Mouse (Mus musculus) Patski (cell line): ENCODE measurements around the gene Efemp2. TPM values are rescaled to one million over a fixed set of nuclear protein-coding genes. Genes with fewer than 3 reads are reported as not detected.

Source experiments
- ATAC-seq: fragments of 100-300 bp; one replicate; pipeline ENCODE4 v1.8.0; 2021
- CTCF ChIA-PET: fragments of 350-600 bp; sonication (Branson Sonifier 250); formaldehyde crosslinking; loops from one replicate; lab custom pipeline; 2022; ENCODE audit warnings: inconsistent platforms; lab: Charles Lee
- POLR2A ChIA-PET: fragments of 350-600 bp; sonication (Branson Sonifier 250); formaldehyde crosslinking; loops from one replicate; lab custom pipeline; 2022; ENCODE audit warnings: antibody characterized with exemption, inconsistent platforms; lab: Charles Lee
- DNase-seq: peaks from one replicate; pipeline ENCODE4 v3.0.0-alpha.2; 2011; ENCODE audit warnings: low read depth, low spot score
- H3K27me3 ChIP-seq: fragments of 371-371 bp; one replicate; pipeline ENCODE4 v1.5.1; 2021
- CTCF ChIP-seq: fragments of 100-300 bp; IDR thresholded peaks from one replicate; pipeline ENCODE4 v1.5.1; 2021
- in situ Hi-C: fragments of 300-500 bp; cut with MboI; formaldehyde crosslinking; loops from 3 replicates; pipeline ENCODE4 v1.11.1; 2018; ENCODE audit warnings: low pct_unique_long_range_greater_than_20kb, mixed read lengths
- polyA plus RNA-seq: library from polyadenylated mRNA; unstranded; gene quantifications from one replicate; pipeline ENCODE4 v1.2.3, GENCODE M21; 2021

Gene Efemp2
- polyA plus RNA-seq, 1 experiment from 2014 or later, result 451 TPM

DNA sequence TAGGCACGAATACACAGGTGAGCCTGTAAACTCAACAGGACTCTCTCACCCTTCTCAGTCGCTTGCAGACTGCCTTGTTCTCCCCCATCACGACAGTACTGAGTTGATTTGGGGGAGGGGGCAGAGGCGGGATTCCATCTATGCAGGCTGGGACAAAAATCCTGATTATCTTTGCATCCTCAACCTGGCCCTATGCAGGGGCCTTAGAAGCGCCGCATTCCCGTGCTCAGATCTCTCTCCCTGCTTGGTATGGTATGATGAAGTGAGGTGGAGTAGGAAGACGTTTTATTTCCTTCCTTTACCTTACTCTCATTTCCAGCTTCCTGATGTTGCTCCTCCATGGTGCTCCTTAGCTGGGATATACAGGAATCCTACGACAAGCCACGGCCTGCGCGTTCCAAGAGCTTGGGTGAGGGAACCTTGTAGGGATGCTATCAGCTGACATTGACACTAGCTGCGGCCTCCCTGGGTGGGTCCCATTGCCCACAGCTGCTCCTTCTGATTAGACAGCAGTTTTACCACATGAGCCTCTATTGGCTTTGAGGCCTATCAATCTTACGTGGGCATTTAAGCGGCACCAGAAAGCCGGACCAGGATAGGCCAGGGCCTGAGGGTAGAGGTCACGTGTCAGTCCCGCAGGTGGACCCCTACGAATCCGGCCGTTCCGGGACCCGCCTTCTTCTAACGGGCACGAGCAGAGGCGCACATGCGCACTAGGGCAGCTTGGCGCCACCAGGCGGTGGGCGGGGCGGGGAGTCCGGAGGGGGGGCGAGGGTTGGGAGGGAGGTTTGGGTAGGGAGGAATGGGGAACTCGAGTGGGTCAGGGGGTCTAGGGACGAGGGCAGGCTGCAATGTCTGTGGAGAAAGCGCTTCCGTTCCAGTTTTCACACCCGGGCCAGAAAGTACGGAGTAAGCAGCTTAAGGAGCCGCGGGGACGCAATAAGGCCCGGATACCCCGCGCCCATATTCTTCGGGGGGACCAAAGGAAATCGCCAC, 36.6 kb downstream of the Efemp2 start, which contains the start of gene Snx32:
Snx32 (minus strand) TSS at position 508 of the 996 bp plus-strand sequence.
- ChIA-PET CTCF (interaction anchor here (1.0 to 3.0 kb wide), 4 partner anchors 12 to 57 kb away, joined by 3 to 13 read pairs (median 6); partner anchors contain the start of genes Ap5b1 and Mus81), POLR2A (interaction anchor here (0.6 to 2.2 kb wide), 6 partner anchors 12 to 61 kb away, joined by 3 to 7 read pairs (median 3); no protein-coding TSS in a partner anchor)
- no peaks in the 10 kb centered on the region for H3K27me3 ChIP-seq
- ATAC-seq, result peak; percentile 100
- in situ Hi-C loops, result no loop called here
- peak; percentile 94 for DNase-seq
- peak; percentile 24 for TF ChIP-seq CTCF

DNA sequence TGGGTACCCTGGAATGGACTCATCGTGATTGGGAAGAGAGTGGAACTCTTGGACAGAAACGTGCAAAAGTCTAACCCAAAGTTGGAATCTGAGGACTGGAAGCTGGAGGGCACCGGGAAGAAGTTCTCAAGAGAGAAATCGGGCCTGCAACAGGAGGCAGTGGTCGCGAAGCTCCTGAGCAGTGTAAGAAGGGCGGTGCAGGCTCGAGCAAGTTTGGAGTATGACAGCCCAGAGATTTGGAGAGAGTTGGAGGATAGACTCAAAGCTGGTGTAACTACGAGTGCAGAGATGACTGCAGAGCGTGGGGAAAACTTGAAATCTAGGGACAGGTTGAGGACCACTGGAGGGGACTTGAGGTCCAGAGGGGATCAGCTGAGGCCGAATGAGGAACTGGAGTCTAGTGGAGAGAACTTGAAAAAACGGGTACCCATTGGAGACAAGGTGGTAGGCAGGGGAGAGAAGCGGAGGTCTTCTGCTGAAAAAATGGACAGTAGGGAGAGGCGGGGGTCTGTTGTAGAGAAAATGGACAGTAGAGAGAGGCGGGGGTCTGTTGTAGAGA, 37.4 kb downstream of the Efemp2 start:
- POLR2A ChIA-PET, result interaction anchor here (0.7 to 2.2 kb wide), 5 partner anchors 10 to 26 kb away, joined by 3 to 7 read pairs (median 3); no protein-coding TSS in a partner anchor
- DNase-seq (no peak), ATAC-seq (no peak)

DNA sequence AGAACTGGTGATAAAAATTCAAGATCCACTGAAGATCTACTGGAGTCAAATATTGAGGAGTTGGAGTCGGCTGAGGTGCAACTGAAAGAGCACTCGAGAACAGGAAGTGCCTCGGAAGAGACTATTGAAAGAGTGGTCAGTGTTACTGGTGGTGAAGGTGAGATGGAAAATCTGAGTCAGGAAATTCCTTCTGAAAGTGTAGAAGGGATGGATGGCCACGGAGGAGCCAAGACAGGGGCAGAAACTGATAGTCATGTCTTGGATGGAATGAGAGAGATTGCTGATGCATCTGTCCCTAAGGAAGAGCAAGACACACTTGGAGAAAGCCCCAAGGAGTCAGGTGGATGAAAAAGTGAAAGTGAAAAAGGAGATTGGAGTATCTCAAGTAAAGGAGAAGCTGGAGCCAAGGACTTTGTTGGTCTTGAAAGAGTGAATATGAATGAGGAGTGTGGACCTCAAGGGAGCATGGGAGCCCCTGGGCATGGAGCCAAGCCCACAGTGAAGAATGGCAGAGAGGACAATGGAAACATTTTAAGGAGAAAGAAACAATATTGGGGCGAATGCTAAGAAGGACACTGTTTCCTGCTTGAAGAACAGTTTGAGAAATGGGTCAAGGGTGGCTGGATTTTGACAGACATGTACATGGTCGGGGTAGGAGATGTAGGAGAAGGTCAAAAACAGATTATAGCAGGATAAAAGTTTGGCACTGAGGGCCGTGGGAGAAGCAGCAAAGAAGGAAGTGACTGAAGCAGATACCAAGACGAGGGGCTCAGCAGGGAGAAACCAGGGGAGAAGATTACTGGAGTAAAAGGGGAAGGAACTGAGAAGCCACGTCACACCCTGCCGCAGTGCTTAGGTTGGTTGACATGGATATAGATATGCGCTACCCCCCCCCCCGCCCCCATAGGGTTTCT, 38.6 kb downstream of the Efemp2 start:
- ChIA-PET POLR2A (interaction anchor here (0.5 to 0.9 kb wide), 2 partner anchors 9 to 42 kb away, joined by 3 to 4 read pairs; no protein-coding TSS in a partner anchor), CTCF (interaction anchor here (1.0 kb wide), 1 partner anchor 18 kb away, joined by 4 read pairs; no protein-coding TSS in a partner anchor)
- in situ Hi-C loops, result no loop called here
- ATAC-seq, result no peak
- TF ChIP-seq CTCF, result no peak
- DNase-seq, result no peak
- no peaks in the 10 kb centered on the region for H3K27me3 ChIP-seq

More for the DNA sequence above, 37.4 kb downstream of the Efemp2 start:
- in situ Hi-C loops, result no loop called here
- CTCF ChIA-PET, result interaction anchor here (1.0 to 3.0 kb wide), 3 partner anchors 15 to 56 kb away, joined by 3 to 13 read pairs (median 9); partner anchors contain the start of genes Ap5b1 and Mus81
- no peak for TF ChIP-seq CTCF
- H3K27me3 ChIP-seq, result no peaks in the 10 kb centered on the region

DNA sequence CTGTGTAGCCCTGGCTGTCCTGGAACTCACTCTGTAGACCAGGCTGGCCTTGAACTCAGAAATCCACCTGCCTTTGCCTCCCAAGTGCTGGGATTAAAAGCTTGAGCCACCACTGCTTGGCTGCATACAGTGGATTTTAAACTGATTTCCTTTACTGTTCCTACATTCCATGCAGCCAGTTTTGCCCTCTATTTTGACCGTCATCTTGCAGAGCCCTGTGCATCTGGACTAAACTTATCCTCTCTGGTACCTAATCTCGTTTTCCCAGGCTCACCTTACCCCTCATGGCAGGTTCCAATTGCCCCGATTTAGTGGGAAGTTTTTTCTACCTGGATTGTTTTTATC, 39.2 kb downstream of the Efemp2 start:
- ChIA-PET POLR2A (interaction anchor here (0.5 kb wide), 1 partner anchor 42 kb away, joined by 3 read pairs; no protein-coding TSS in a partner anchor), CTCF (no interaction called here)
- DNase-seq (no peak), ATAC-seq (no peak)
- no peaks in the 10 kb centered on the region for H3K27me3 ChIP-seq
- in situ Hi-C loops, result no loop called here
- TF ChIP-seq CTCF, result no peak

DNA sequence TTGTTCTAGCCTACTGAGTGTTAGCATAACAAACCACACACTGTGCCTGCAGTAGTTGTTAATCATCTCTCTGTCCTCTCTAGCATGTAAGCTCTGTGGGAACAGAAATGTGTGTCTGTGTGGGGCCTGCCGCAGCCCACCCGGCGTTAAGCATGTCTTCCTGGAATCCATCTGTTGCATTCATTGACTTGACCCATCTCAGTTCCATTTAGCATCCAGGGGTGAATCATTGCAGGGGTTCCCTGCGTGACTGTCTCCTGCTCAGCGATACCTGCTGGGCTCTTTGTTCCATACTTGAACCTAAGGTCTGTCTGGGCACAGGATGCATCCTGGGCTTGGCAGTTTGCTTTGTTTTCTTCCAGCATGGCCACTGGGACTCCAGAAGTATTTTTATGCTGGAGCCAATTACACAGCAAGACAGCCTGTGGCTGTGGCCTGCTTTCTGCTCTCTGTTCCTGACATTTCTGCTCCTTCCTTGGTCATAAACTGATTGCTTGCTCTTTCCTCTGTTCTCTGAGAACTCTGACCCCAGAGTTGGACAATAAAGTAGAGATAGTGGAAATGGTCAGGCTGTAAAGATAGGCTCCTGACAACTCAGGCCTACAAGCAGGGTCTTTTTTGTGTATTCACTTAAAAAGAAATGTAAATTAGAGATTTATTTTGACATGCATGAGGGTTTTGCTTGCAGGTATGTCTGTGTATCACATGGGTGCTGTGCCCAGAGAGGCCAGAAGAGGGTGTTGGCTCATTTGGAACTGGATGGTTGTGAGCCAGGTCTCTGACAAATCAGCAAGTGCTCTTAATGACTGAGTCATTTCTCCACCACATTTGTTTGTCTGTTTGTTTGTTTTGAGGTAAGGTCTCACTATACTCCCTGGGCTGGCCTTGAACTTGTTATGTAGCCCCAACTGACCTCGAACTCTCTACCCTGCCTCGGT, 42.4 kb downstream of the Efemp2 start:
- H3K27me3 ChIP-seq, result no peaks in the 10 kb centered on the region
- peak; percentile 53 for TF ChIP-seq CTCF
- ChIA-PET CTCF (no interaction called here), POLR2A (no interaction called here)
- in situ Hi-C loops, result no loop called here
- DNase-seq (no peak), ATAC-seq (no peak)

DNA sequence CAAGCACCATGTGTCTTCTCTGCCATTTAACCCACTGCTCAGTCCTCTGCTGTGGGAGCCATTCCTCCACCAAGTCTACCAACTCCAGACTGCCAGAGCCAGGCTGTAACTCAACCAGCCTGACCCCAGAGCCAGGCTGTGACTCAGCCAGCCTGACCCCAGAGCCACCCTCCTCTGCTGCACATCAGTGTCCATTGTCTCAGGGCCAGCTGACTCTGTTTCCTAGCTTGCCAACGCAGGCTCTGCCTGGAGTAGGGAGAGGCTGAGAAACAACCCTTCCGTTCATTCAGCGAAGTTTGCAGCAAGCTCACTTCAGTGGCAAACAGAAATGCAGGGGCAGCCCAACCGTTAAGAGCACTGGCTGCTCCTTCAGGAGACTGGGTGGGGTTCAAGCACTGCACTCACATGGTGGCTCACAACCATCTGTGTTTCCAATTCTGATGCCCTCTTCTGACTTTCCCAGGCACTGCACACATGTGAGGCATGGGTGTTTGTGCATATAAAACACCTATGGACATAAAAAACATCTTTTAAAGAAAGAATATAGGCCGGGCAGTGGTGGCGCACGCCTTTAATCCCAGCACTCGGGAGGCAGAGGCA, 43.3 kb downstream of the Efemp2 start:
- ATAC-seq, result no peak
- H3K27me3 ChIP-seq, result no peaks in the 10 kb centered on the region
- in situ Hi-C loops, result no loop called here
- ChIA-PET POLR2A (no interaction called here), CTCF (no interaction called here)
- no peak for DNase-seq
- no peak for TF ChIP-seq CTCF

DNA sequence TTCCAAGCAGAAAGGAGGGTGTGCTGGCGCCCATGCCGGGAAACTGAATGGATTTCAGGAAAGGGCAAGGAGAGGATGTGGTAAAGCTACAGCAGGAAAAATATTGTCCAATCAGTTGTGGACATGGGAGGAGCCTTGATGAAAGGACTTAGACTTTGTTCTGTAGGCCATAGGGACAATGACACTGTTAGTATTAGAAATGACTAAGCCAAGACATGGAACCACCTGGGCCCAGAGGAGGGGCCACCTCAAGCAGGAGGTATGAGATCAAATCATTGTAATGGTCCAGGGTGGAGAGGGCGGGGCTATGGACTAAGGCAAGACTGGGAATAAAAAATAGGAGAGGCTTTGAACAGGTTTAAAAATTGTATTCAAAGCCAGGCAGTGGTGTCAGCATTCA, 45.0 kb downstream of the Efemp2 start:
- DNase-seq, result no peak
- in situ Hi-C loops, result no loop called here
- ChIA-PET CTCF (interaction anchor here (4.4 kb wide), 1 partner anchor 11 kb away, joined by 16 read pairs; no protein-coding TSS in a partner anchor), POLR2A (no interaction called here)
- H3K27me3 ChIP-seq, result no peaks in the 10 kb centered on the region
- no peak for ATAC-seq
- TF ChIP-seq CTCF, result no peak

DNA sequence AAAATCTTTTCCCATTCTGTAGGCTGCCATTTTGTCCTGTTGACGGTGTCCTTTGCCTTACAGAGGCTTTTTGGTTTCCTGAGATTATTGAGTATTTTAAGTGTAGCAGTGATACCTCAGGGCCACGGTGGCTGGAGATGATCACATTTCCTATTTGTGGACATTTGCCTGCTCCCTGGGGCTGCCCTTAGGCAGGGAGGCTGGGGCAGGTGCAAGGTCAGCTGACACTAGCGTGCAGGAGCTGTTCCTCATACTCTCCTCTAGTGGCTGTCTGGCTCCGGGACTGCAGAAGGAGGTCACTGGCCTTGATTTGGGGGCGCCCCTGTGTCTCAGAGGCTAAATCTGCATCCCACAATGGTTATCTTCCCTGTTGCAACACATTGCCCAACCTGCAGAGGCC, 51.5 kb downstream of the Efemp2 start:
- ChIA-PET CTCF (no interaction called here), POLR2A (interaction anchor here (0.7 kb wide), 1 partner anchor 46 kb away, joined by 4 read pairs; no protein-coding TSS in a partner anchor)
- in situ Hi-C loops, result no loop called here
- ATAC-seq, result no peak
- no peak for DNase-seq
- no peak for TF ChIP-seq CTCF
- no peaks in the 10 kb centered on the region for H3K27me3 ChIP-seq
